Mouse (Mus musculus): ENCODE results near the gene Ccdc177.

DNA sequence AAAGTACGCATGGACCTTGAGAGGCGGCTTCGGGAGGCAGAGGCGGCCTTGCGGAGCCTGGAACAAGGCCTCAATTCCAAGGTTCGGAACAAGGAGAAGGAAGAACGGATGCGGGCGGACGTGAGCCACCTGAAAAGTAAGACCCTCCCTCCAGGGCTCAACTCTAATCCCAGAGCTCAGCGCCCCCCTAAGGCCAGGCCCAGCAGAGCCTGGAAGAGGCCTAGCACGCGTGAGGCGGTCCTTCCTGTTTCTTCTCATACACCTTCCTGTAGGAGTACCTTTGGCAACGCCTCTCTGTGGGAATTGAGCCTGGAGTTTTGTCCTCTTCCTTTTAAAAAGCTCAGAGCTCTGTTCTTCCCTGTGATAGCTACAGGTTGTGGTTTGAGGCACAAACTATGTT, 39.0 kb downstream of the Ccdc177 start:
- TF ChIP-seq CTCF (IDR thresholded peaks at IDR 0.05; ENCODE audit: extremely low read depth, insufficient read depth, insufficient read length, insufficient replicate concordance) (no peak), POLR2A (IDR thresholded peaks at IDR 0.05; ENCODE audit: low read depth, low read length) (no peak)
